Mouse (Mus musculus): ENCODE results near the gene Ceacam14. TPM values are rescaled to one million over a fixed set of nuclear protein-coding genes. Genes with fewer than 3 reads are reported as not detected.

Ceacam14 gene
- total RNA-seq (2021) (not detected), polyA plus RNA-seq (2012; rRNA removed) (not detected in 2 replicates)
- long read RNA-seq, result 0 reads

DNA sequence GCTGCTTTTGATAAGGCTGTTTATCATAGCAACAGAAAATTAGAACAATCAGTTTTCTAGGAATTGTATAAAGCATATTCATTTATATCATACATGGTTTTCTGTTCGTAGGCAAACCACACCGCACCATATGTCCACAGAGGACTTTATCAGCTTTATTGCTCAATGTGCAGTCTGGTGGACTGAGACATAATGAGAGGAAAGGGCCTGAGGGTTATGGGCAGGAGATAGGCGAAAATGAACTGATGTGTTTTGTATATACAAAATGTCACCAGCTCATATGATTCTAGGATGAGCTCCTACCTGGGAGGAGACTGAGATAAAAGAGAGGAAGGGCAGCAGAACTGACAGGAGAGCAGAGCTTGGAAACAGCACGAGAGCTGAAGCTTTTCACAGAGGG is at the start of gene Ceacam14:
TSS of gene Ceacam14 (plus strand) at position 301 of the 400 bp plus-strand sequence.
- Histone ChIP-seq H3K27ac (no peak within 1 kb of the TSS), H3K36me3 (ENCODE audit: control insufficient read depth, insufficient read depth, low read length) (no peaks in the 10 kb centered on the region), H3K4me3 (no peak within 1 kb of the TSS), H3K9ac (ENCODE audit: low read depth, low read length) (no peak within 1 kb of the TSS), H3K27me3 (ENCODE audit: control insufficient read depth, insufficient read depth, low read length) (no peaks in the 10 kb centered on the region), H3K4me1 (ENCODE audit: control insufficient read depth, insufficient read depth, low read length) (no peaks in the 10 kb centered on the region), H3K79me2 (replicated peaks; ENCODE audit: control insufficient read depth, insufficient read depth, low read length) (no peaks in the 10 kb centered on the region)
- intact Hi-C loops (cut with DNase I), result no loop called here
- DNase-seq, result no peak
- TF ChIP-seq POLR2A (IDR thresholded peaks at IDR 0.05; ENCODE audit: insufficient read depth, low read depth, low read length), result no peak
- no peak for TF ChIP-seq CTCF (IDR thresholded peaks at IDR 0.05)
- no peak for TF ChIP-seq EP300 (IDR thresholded peaks at IDR 0.05; ENCODE audit: insufficient read depth, low read depth, low read length)
- WGBS, result 45% methylated on average over 4 of the region's 4 CpGs

Other genes starting within 250 kb of the Ceacam14 start
- gene Ceacam5, start 99.4 kb upstream of the Ceacam14 start, total RNA-seq (2021), result not detected
- gene Ceacam5, start 99.4 kb upstream of the Ceacam14 start, polyA plus RNA-seq (2012; rRNA removed), result not detected in 2 replicates
- gene Gm5155, start 59.1 kb downstream of the Ceacam14 start, total RNA-seq (2021), result not detected
- gene Gm5155, start 59.1 kb downstream of the Ceacam14 start, polyA plus RNA-seq (2012; rRNA removed), result not detected in 2 replicates
- not detected for gene Ceacam11, start 159.5 kb downstream of the Ceacam14 start, total RNA-seq (2021)
- not detected in 2 replicates for gene Ceacam11, start 159.5 kb downstream of the Ceacam14 start, polyA plus RNA-seq (2012; rRNA removed)
- gene Ceacam13, start 197.3 kb downstream of the Ceacam14 start, total RNA-seq (2021), result not detected
- gene Ceacam13, start 197.3 kb downstream of the Ceacam14 start, polyA plus RNA-seq (2012; rRNA removed), result not detected in 2 replicates